Mouse (Mus musculus) liver, adult 2 months (tissue): ENCODE results near the gene Pdzd2.

ENCODE experiments used
- CTCF ChIP-seq: fragments of 200-500 bp; IDR thresholded peaks from 2 replicates; pipeline ENCODE4 v1.5.1; 2011; ENCODE audit warnings: low read depth, low read length, control low read depth
- POLR2A ChIP-seq: fragments of 200-500 bp; IDR thresholded peaks from 2 replicates; pipeline ENCODE4 v1.6.1; 2011; ENCODE audit warnings: low read length, control low read depth; ENCODE audit not compliant: insufficient read depth; ENCODE audit errors: extremely low read depth

- no peak for TF ChIP-seq CTCF
- TF ChIP-seq POLR2A: no peak
Measured at GRCm38 (mm10) chr15:12750963-12751362, 11.2 kb upstream of the Pdzd2 start.
